Comparison of ENCODE assay signal across 18 mouse cellular contexts in genomic region chr9:16460591-16460990, GRCm38 (mm10). TPM values are rescaled to one million over a fixed set of nuclear protein-coding genes. Genes with fewer than 3 reads are reported as not detected.
A peak's percentile ranks its signal among the peaks of the same experiment; 100 is the strongest.
DNase-seq lines count a peak whose midpoint lies in the region; ATAC-seq lines count a peak whose summit lies in the region.
"Had no signal": no experiment of that assay in that cellular context is flagged by ENCODE, and none has a peak within 500 bp of the region (broad histone marks: within the 10 kb centered on the region; RNA-seq: fewer than 3 reads in every experiment).

No protein-coding gene starts in this region.

- no peak overlapping the region for H3K27ac ChIP-seq in midbrain, embryonic 11.5 days (ENCODE audit: low read depth, low read length)
- H3K27ac ChIP-seq in midbrain, embryonic 16.5 days (ENCODE audit: low read length) = no peak overlapping the region
- H3K27ac ChIP-seq: embryonic facial prominence, embryonic 12.5 days; forebrain, embryonic 15.5 days; hindbrain, embryonic 15.5 days had no signal

- DNase-seq in heart, adult 11 months = peak; percentile 31
- DNase-seq in heart, postnatal 4 days = no peak
- DNase-seq in midbrain, embryonic 11.5 days (ENCODE audit: low spot score, missing footprints) = peak; percentile 59
- peak; percentile 37 for DNase-seq in hindlimb bud, embryonic 11.5 days (ENCODE audit: extremely low spot score, low read depth, low spot score)
- peak; percentile 51 for DNase-seq in lung, postnatal 36 days
- no peak for DNase-seq in left cerebral cortex, postnatal 25 days (ENCODE audit: low spot score in 2 of 2)
- no peak for DNase-seq in kidney, postnatal 10 days
- DNase-seq: adrenal gland, postnatal 14 days; cerebellum, adult 18-20 months; cerebellum, adult 9-11 months; embryo, embryonic 11 days; gastrocnemius, postnatal 14 days had no signal

- no peaks in the 10 kb centered on the region for H3K36me3 ChIP-seq in midbrain, embryonic 11.5 days (ENCODE audit: control insufficient read depth, insufficient read depth, low read length)
- no peaks in the 10 kb centered on the region for H3K36me3 ChIP-seq in midbrain, embryonic 16.5 days (ENCODE audit: control insufficient read depth, insufficient read depth, low read length)
- H3K36me3 ChIP-seq: embryonic facial prominence, embryonic 12.5 days; forebrain, embryonic 15.5 days; heart, embryonic 12.5 days; hindbrain, embryonic 15.5 days had no signal

- no peaks in the 10 kb centered on the region for H3K4me1 ChIP-seq in midbrain, embryonic 11.5 days (ENCODE audit: control insufficient read depth, insufficient read depth, low read length)
- 0 out of 2 replicates have a peak, but pooled peaks cover 2% of the 10 kb centered on the region for H3K4me1 ChIP-seq in midbrain, embryonic 16.5 days (ENCODE audit: control insufficient read depth, insufficient read depth, low read length)
- H3K4me1 ChIP-seq: embryonic facial prominence, embryonic 12.5 days; forebrain, embryonic 15.5 days; hindbrain, embryonic 15.5 days had no signal

- H3K27me3 ChIP-seq in midbrain, embryonic 11.5 days (ENCODE audit: control insufficient read depth, insufficient read depth, low read length) = no peaks in the 10 kb centered on the region
- no peaks in the 10 kb centered on the region for H3K27me3 ChIP-seq in midbrain, embryonic 16.5 days (ENCODE audit: control insufficient read depth, insufficient read depth, low read depth, low read length)
- H3K27me3 ChIP-seq: embryonic facial prominence, embryonic 12.5 days; forebrain, embryonic 15.5 days; heart, embryonic 12.5 days; hindbrain, embryonic 15.5 days had no signal

- no peak overlapping the region for H3K9ac ChIP-seq in midbrain, embryonic 11.5 days (ENCODE audit: low read length)
- H3K9ac ChIP-seq in midbrain, embryonic 16.5 days (ENCODE audit: low read depth, low read length) = no peak overlapping the region
- H3K9ac ChIP-seq: embryonic facial prominence, embryonic 12.5 days; forebrain, embryonic 15.5 days; heart, embryonic 12.5 days; hindbrain, embryonic 15.5 days had no signal

- intact Hi-C loops in left cerebral cortex, postnatal 25 days (cut with DNase I) = no loop called here

- no peak for ATAC-seq in midbrain, embryonic 11.5 days (ENCODE audit: low FRiP score)
- ATAC-seq in midbrain, embryonic 16.5 days = no peak
- ATAC-seq: forebrain, embryonic 15.5 days had no signal

- WGBS in midbrain, embryonic 11.5 days = 82% methylated on average over 2 of the region's 2 CpGs
- WGBS in midbrain, embryonic 16.5 days = 67% methylated on average over 2 of the region's 2 CpGs

- H3K4me2 ChIP-seq in midbrain, embryonic 11.5 days = no peak overlapping the region
- no peak overlapping the region for H3K4me2 ChIP-seq in midbrain, embryonic 16.5 days (ENCODE audit: low read length)
- H3K4me2 ChIP-seq: embryonic facial prominence, embryonic 12.5 days; forebrain, embryonic 15.5 days; heart, embryonic 12.5 days; hindbrain, embryonic 15.5 days had no signal

- no peak overlapping the region for H3K4me3 ChIP-seq in midbrain, embryonic 11.5 days (ENCODE audit: low read depth, low read length)
- no peak overlapping the region for H3K4me3 ChIP-seq in midbrain, embryonic 16.5 days (ENCODE audit: low read depth, low read length)
- H3K4me3 ChIP-seq: embryonic facial prominence, embryonic 12.5 days; forebrain, embryonic 15.5 days; heart, embryonic 12.5 days; hindbrain, embryonic 15.5 days had no signal

- H3K9me3 ChIP-seq in midbrain, embryonic 11.5 days (ENCODE audit: control insufficient read depth, low read length) = no peaks in the 10 kb centered on the region
- no peaks in the 10 kb centered on the region for H3K9me3 ChIP-seq in midbrain, embryonic 16.5 days (replicated peaks; ENCODE audit: control insufficient read depth, low read length, poor library complexity, severe bottlenecking)
- H3K9me3 ChIP-seq: embryonic facial prominence, embryonic 12.5 days; forebrain, embryonic 15.5 days; heart, embryonic 12.5 days; hindbrain, embryonic 15.5 days had no signal

RNA-seq across cellular contexts. Expression of gene Fat3, which starts 40.5 kb away (rescaled TPM):
- total RNA-seq in heart, postnatal 4 days (2021) = 1 to 10 TPM; 3.0 to 3.7 TPM
- 13.0 and 13.5 TPM in 2 replicates for polyA plus RNA-seq in midbrain, embryonic 11.5 days (2014; fragmentation: Nextera tagmentation; extraction: Ambion mirVana)
- polyA plus RNA-seq in midbrain, embryonic 16.5 days (2015; fragmentation: Nextera tagmentation; extraction: Ambion mirVana) = 12.8 and 13.4 TPM in 2 replicates
- 10 to 100 TPM; 66.0 to 81.2 TPM for total RNA-seq in left cerebral cortex, postnatal 25 days (2021)
- polyA plus RNA-seq: C2C12 had no signal

Comparison
In these comparisons a context has a peak if more than half of its experiments do, and no peak if none do; other contexts are left out.
1. DNase-seq: peak in heart, adult 11 months (single experiment), midbrain, embryonic 11.5 days (single experiment), hindlimb bud, embryonic 11.5 days (single experiment) and lung, postnatal 36 days (single experiment); none in heart, postnatal 4 days (single experiment), left cerebral cortex, postnatal 25 days (0 of 2) and kidney, postnatal 10 days (single experiment).
2. RNA of gene Fat3, which starts 40.5 kb away (total RNA-seq): 66.0 to 81.2 TPM in left cerebral cortex, postnatal 25 days; 3.0 to 3.7 TPM in heart, postnatal 4 days; every median in the first group is over 10 times any median in the second.